Comparison of ENCODE assay signal across 13 mouse cellular contexts in the genomic region with DNA sequence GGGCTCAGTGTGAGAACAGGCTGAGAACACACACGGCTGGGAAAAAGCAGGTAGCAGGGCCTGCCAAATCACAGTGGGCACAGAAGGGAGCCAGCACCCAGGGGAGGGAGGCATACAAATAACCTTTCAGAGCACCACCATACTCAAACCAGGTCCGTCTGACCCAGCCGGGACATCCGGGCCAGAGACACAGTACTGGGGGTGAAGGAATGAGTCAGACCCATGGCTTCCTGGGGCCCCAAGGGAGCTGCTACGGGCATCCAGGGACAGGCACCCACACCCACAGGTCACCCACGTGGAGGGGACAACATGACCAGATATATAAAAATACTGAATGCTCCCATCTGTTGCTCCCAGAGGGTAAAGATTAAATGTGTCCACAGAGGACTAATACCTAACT. TPM values are rescaled to one million over a fixed set of nuclear protein-coding genes. Genes with fewer than 3 reads are reported as not detected.
DNase-seq lines count a peak whose midpoint lies in the region; ATAC-seq lines count a peak whose summit lies in the region.
"Had no signal": no experiment of that assay in that cellular context is flagged by ENCODE, and none has a peak within 500 bp of the region (broad histone marks: within the 10 kb centered on the region; RNA-seq: fewer than 3 reads in every experiment).

No protein-coding gene starts in this region.

- H3K9me3 ChIP-seq in heart, embryonic 14.5 days (ENCODE audit: control insufficient read depth, low read length): no peaks in the 10 kb centered on the region
- H3K9me3 ChIP-seq: embryonic facial prominence, embryonic 12.5 days; midbrain, embryonic 12.5 days had no signal

- H3K27me3 ChIP-seq in heart, embryonic 14.5 days (ENCODE audit: control insufficient read depth, insufficient read depth, low read length): no peaks in the 10 kb centered on the region
- H3K27me3 ChIP-seq: embryonic facial prominence, embryonic 12.5 days; midbrain, embryonic 12.5 days had no signal

- no peak overlapping the region for H3K4me2 ChIP-seq in heart, embryonic 14.5 days (ENCODE audit: low read length)
- H3K4me2 ChIP-seq: embryonic facial prominence, embryonic 12.5 days; midbrain, embryonic 12.5 days had no signal

- no peak overlapping the region for H3K4me3 ChIP-seq in heart, embryonic 14.5 days (ENCODE audit: control insufficient read depth in 1 of 2, insufficient read depth in 1 of 2, low read depth in 1 of 2, low read length in 2 of 2)
- H3K4me3 ChIP-seq: embryonic facial prominence, embryonic 12.5 days; midbrain, embryonic 12.5 days had no signal

- 25% methylated on average over 6 of the region's 6 CpGs for WGBS in heart, embryonic 14.5 days

- no peak for ATAC-seq in heart, embryonic 14.5 days (ENCODE audit: insufficient number of reproducible peaks, insufficient read depth, low FRiP score, low read depth)
- ATAC-seq: liver, postnatal 0 days had no signal

- H3K36me3 ChIP-seq in heart, embryonic 14.5 days (ENCODE audit: control insufficient read depth, insufficient read depth, low read length): 0 out of 2 replicates have a peak, but pooled peaks cover 2% of the 10 kb centered on the region
- H3K36me3 ChIP-seq: embryonic facial prominence, embryonic 12.5 days; midbrain, embryonic 12.5 days had no signal

- peaks cover 21 to 35% of the 10 kb centered on the region in 2 experiments for H3K4me1 ChIP-seq in heart, embryonic 14.5 days (ENCODE audit: control insufficient read depth in 2 of 2, insufficient read depth in 2 of 2, low read length in 2 of 2)

- peak overlapping the region; percentile 34 to 42; a peak in 1 of 4 replicates for H3K27ac ChIP-seq in heart, embryonic 14.5 days (replicated peaks in 1 of 2; ENCODE audit: control insufficient read depth in 1 of 2, insufficient read depth in 1 of 2, low read depth in 2 of 2, low read length in 2 of 2)
- H3K27ac ChIP-seq: embryonic facial prominence, embryonic 12.5 days; midbrain, embryonic 12.5 days had no signal

- peak overlapping the region; percentile 4; the same call in 1 of the 2 replicates for H3K9ac ChIP-seq in heart, embryonic 14.5 days (ENCODE audit: low read length)
- H3K9ac ChIP-seq: liver, postnatal 0 days; midbrain, embryonic 12.5 days had no signal

- peak; percentile 64 for DNase-seq in adrenal gland, adult 2 months
- DNase-seq in adrenal gland, postnatal 4 days (ENCODE audit: low spot score in 2 of 2): no peak
- no peak for DNase-seq in heart, postnatal 4 days
- peak; percentile 44 for DNase-seq in 3T3-L1 (ENCODE audit: low read depth, low spot score)
- peak; percentile 27 to 44 for DNase-seq in cerebellum, postnatal 36 days
- no peak for DNase-seq in lung, postnatal 36 days
- DNase-seq in spleen, postnatal 10 days (ENCODE audit: low spot score in 2 of 2): no peak
- DNase-seq: B cell, adult 2 months; liver, postnatal 0 days had no signal

RNA-seq across cellular contexts. Expression of gene Tnip1, which starts 10.1 kb away (rescaled TPM):
- total RNA-seq in adrenal gland, adult 2 months (2021): 10 to 100 TPM; 82.2 to 88.8 TPM
- 59.0 and 63.6 TPM in 2 replicates for polyA plus RNA-seq in adrenal gland, adult 2 months (2012; rRNA removed)
- 10 to 100 TPM; 73.4 to 75.0 TPM for total RNA-seq in adrenal gland, postnatal 4 days (2021)
- polyA plus RNA-seq in heart, embryonic 14.5 days (2014; fragmentation: Nextera tagmentation; extraction: Ambion mirVana): 19.3 and 20.5 TPM in 2 replicates
- total RNA-seq in heart, postnatal 4 days (2021): 10 to 100 TPM; 29.5 to 33.7 TPM

RNA-seq across cellular contexts. Expression of gene Gpx3, which starts 50.4 kb away (rescaled TPM):
- total RNA-seq in adrenal gland, adult 2 months (2021): 100 to 1,000 TPM; 580 to 729 TPM
- 256 and 331 TPM in 2 replicates for polyA plus RNA-seq in adrenal gland, adult 2 months (2012; rRNA removed)
- 100 to 1,000 TPM in 1 of 2 experiments, 10 to 100 TPM in 1; 33.8 to 163 TPM for total RNA-seq in adrenal gland, postnatal 4 days (2021)
- polyA plus RNA-seq in heart, embryonic 14.5 days (2014; fragmentation: Nextera tagmentation; extraction: Ambion mirVana): 1,228 and 1,448 TPM in 2 replicates
- total RNA-seq in heart, postnatal 4 days (2021): 100 to 1,000 TPM; 153 to 177 TPM
- total RNA-seq: hematopoietic stem cell, adult 5-6 weeks had no signal

Comparison
In these comparisons a context has a peak if more than half of its experiments do, and no peak if none do; other contexts are left out.
1. DNase-seq: peak in adrenal gland, adult 2 months (single experiment), 3T3-L1 (single experiment) and cerebellum, postnatal 36 days (2 of 2); none in adrenal gland, postnatal 4 days (0 of 2), heart, postnatal 4 days (single experiment), lung, postnatal 36 days (single experiment) and spleen, postnatal 10 days (0 of 2).